Mouse (Mus musculus): ENCODE results near the gene Osbpl11. TPM values are rescaled to one million over a fixed set of nuclear protein-coding genes. Genes with fewer than 3 reads are reported as not detected.
A peak's percentile ranks its signal among the peaks of the same experiment; 100 is the strongest.
"Not testable (repeated sequence)": the region's sequence is repeated elsewhere in the genome, so short reads cannot be mapped to it uniquely, and the experiment has no call there.

Osbpl11 gene
- polyA plus RNA-seq, 1 experiment from 2014 or later = 24.8 TPM

DNA sequence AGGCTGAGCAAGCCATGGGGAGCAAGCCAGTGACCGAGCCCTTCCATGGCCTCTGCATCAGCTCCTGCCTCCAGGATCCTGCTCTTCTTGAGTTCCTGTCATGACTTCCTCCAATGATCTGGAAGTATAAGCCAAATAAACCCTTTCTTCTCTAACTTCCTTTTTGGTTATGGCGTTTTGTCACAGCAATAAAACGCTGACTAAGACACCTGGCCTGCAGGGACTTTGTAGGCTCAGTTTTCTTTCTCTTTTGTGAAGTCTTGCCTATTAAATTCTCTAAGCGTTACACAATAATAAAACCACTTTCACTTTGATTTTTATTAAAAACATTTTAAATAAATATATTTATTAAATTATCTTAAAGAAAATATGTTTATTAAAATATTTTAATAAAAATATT is 7.1 kb upstream of the Osbpl11 start:
- ATAC-seq (no peak), DNase-seq (ENCODE audit: low read depth, low spot score) (no peak)
- ChIA-PET CTCF (no interaction called here), POLR2A (no interaction called here)
- no peaks in the 10 kb centered on the region for H3K27me3 ChIP-seq
- in situ Hi-C loops (cut with MboI; ENCODE audit: low pct_unique_long_range_greater_than_20kb) = no loop called here
- TF ChIP-seq CTCF (IDR thresholded peaks at IDR 0.05) = no peak

- no peak for ATAC-seq
- CTCF ChIA-PET = no interaction called here
Observed at GRCm38 (mm10) chr16:33178278-33179074, 6.4 kb upstream of the Osbpl11 start.

DNA sequence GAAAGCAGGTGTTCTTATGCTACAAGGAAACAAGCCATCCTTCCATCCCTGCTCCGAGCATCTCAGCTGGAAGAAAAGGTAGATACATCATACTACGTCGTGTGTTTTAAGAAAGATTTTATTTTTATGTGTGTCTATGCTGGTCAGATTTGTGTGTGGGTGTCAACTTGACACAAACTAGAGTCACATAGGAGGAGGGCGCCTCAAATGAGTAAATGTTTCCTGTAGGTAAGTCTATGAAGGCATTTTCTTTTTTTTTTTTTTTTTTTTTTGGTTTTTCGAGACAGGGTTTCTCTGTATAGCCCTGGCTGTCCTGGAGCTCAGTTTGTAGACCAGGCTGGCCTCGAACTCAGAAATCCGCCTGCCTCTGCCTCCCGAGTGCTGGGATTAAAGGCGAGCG is 5.6 kb upstream of the Osbpl11 start:
- in situ Hi-C loops (cut with MboI; ENCODE audit: low pct_unique_long_range_greater_than_20kb); CTCF ChIA-PET; DNase-seq (ENCODE audit: low read depth, low spot score); POLR2A ChIA-PET; H3K27me3 ChIP-seq; ATAC-seq: not testable (repeated sequence)

More at GRCm38 (mm10) chr16:33178278-33179074, 6.4 kb upstream of the Osbpl11 start:
- in situ Hi-C loops (cut with MboI; ENCODE audit: low pct_unique_long_range_greater_than_20kb) = no loop called here
- POLR2A ChIA-PET = no interaction called here
- no peak for DNase-seq (ENCODE audit: low read depth, low spot score)
- TF ChIP-seq CTCF (IDR thresholded peaks at IDR 0.05) = no peak
- no peaks in the 10 kb centered on the region for H3K27me3 ChIP-seq

DNA sequence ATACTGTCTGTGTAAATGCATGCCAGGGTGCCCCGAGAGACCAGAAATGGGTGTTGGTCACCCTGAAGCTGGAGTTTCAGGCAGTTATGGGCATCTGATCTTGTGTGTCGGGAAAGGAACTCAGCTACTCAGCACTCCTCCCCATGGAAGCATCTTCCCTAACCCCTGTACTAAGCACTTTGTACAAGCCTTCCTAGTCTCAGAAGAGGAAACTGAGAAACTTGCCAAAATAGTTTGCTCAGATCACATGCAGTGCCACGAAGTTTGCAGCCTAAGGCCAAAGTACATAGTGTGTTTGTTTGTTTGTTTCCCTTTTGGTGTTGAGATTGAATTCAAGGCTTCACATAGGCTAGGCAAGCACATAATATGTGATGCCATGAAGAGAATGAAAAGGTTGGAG is 5.0 kb upstream of the Osbpl11 start:
- ATAC-seq (no peak), DNase-seq (ENCODE audit: low read depth, low spot score) (no peak)
- POLR2A ChIA-PET = interaction anchor here (0.5 kb wide), 1 partner anchor 540 kb away, joined by 3 read pairs; no protein-coding TSS in a partner anchor
- in situ Hi-C loops (cut with MboI; ENCODE audit: low pct_unique_long_range_greater_than_20kb) = no loop called here
- CTCF ChIA-PET = no interaction called here
- H3K27me3 ChIP-seq = no peaks in the 10 kb centered on the region
- TF ChIP-seq CTCF (IDR thresholded peaks at IDR 0.05) = no peak

DNA sequence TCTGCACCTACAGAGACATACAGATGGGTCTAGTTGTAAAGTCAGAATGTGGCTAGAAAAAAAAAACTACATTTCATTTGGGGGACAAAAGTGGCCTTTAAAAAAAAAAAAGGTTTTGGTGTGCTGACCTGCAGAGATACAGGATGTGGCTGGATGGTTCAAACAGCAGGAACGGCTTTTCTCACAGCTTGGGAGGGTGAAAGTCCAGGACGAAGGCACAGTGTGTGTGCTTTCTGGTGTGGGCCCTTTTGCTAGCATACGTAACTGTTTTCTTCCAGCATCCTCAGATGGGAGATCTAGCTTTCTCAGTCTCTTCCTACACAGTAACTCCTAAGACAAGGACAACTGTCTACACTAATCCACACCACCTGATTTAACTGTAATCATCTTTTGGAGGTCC is 4.1 kb upstream of the Osbpl11 start:
- CTCF ChIA-PET = no interaction called here
- no peaks in the 10 kb centered on the region for H3K27me3 ChIP-seq
- DNase-seq (ENCODE audit: low read depth, low spot score) (no peak), ATAC-seq (no peak)
- TF ChIP-seq CTCF (IDR thresholded peaks at IDR 0.05) = no peak
- in situ Hi-C loops (cut with MboI; ENCODE audit: low pct_unique_long_range_greater_than_20kb) = no loop called here
- POLR2A ChIA-PET = interaction anchor here (0.5 kb wide), 1 partner anchor 540 kb away, joined by 3 read pairs; no protein-coding TSS in a partner anchor

DNA sequence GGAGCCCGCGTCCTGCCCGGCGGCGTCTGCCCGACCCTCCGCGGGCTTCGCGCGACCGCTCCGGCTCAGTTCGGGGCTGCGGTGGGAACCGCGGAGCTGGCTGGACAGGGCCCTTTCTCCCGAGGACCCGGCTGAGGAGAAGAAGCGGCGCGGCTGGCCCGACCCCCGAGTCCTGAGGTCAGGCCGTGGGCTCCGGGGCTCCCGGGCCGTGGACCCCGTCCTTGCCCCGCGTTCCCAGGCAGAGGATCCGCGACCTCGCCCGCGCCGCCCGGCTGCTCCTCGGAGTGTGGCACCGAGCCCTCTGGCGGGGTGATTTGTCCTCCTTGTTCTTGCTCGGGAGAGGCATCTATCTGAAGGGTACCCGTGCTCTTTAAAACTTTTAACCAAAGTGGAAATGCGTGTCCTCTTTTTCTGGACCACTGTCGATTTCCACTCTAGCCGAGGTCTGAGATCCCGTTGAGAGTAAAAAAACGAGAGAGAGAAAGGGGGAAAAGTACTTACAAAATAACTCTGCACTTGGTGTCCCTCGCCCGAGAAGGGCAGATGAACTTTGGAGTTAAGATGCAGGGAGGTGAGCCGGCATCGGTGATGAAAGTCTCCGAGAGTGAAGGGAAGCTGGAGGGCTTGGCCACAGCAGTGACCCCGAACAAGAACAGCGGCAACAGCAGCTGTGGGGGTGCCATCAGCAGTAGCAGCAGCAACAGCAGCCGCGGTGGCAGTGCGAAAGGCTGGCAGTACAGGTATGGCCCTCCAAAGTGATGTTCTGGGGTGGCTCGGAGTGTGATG is 583 bp downstream of the Osbpl11 start:
- ATAC-seq (peak; percentile 48), DNase-seq (ENCODE audit: low read depth, low spot score) (no peak)
- H3K27me3 ChIP-seq = no peaks in the 10 kb centered on the region
- ChIA-PET CTCF (interaction anchor here (1.4 to 1.8 kb wide), 3 partner anchors 8 to 30 kb away, joined by 4 to 7 read pairs (median 4); no protein-coding TSS in a partner anchor), POLR2A (no interaction called here)
- in situ Hi-C loops (cut with MboI; ENCODE audit: low pct_unique_long_range_greater_than_20kb) = no loop called here
- TF ChIP-seq CTCF (IDR thresholded peaks at IDR 0.05) = no peak

GRCm38 (mm10) chr16:33186134-33186533 is 1.3 kb downstream of the Osbpl11 start:
- ATAC-seq = no peak
- in situ Hi-C loops (cut with MboI; ENCODE audit: low pct_unique_long_range_greater_than_20kb) = no loop called here
- no peaks in the 10 kb centered on the region for H3K27me3 ChIP-seq
- CTCF ChIA-PET = interaction anchor here (1.4 kb wide), 1 partner anchor 13 kb away, joined by 4 read pairs; no protein-coding TSS in a partner anchor
- POLR2A ChIA-PET = no interaction called here
- TF ChIP-seq CTCF (IDR thresholded peaks at IDR 0.05) = no peak
- DNase-seq (ENCODE audit: low read depth, low spot score) = no peak

GRCm38 (mm10) chr16:33188076-33188475 is 3.2 kb downstream of the Osbpl11 start:
- CTCF ChIA-PET = no interaction called here
- ATAC-seq (no peak), DNase-seq (ENCODE audit: low read depth, low spot score) (no peak)
- no peaks in the 10 kb centered on the region for H3K27me3 ChIP-seq
- in situ Hi-C loops (cut with MboI; ENCODE audit: low pct_unique_long_range_greater_than_20kb) = no loop called here
- no peak for TF ChIP-seq CTCF (IDR thresholded peaks at IDR 0.05)
- POLR2A ChIA-PET = no interaction called here

DNA sequence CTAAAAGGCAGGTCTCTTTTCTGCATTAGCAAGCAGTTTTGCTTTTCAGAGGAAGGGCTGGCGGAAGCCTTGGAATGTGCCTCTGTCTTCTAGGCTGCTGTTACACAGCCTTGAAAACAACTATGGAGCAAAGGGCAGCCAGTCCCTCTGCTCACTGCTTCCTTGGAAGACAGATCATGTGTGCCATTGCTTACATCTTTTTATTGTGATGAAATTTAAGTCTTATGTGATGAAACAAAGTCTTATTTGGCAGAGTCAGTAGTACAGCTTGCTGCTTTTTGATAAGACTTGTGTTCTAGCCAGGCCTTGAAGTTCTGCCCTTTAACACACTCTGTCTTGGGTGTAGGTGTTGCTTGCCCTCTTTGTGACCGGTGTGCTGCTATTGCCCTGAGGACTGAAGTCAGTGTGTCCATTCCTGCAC is 6.8 kb downstream of the Osbpl11 start:
- DNase-seq (ENCODE audit: low read depth, low spot score) (no peak), ATAC-seq (no peak)
- in situ Hi-C loops (cut with MboI; ENCODE audit: low pct_unique_long_range_greater_than_20kb) = no loop called here
- no peaks in the 10 kb centered on the region for H3K27me3 ChIP-seq
- ChIA-PET POLR2A (interaction anchor here (0.6 kb wide), 1 partner anchor 960 kb away, joined by 6 read pairs; no protein-coding TSS in a partner anchor), CTCF (no interaction called here)
- no peak for TF ChIP-seq CTCF (IDR thresholded peaks at IDR 0.05)

DNA sequence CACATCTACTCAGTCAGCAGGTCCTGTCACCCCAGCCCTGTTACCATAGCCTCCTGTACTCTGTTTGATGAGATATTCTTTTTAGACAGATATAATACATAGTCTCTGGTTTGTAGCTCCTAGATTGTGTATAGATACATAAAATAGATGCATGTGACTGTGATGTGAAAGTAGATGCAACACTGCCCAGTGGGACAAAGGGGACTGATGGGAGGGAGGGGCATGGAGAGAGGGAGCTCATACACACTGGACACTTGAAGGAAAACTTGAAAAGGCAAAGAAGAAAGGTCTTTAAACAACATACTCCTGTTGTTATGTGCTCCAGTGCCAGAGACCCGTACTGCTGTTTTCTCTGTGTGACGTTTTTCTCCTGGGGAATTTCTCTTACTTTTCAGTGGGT is 7.4 kb downstream of the Osbpl11 start:
- no peak for DNase-seq (ENCODE audit: low read depth, low spot score)
- in situ Hi-C loops (cut with MboI; ENCODE audit: low pct_unique_long_range_greater_than_20kb) = no loop called here
- POLR2A ChIA-PET = no interaction called here
- no peak for TF ChIP-seq CTCF (IDR thresholded peaks at IDR 0.05)
- no peak for ATAC-seq
- CTCF ChIA-PET = no interaction called here
- no peaks in the 10 kb centered on the region for H3K27me3 ChIP-seq

DNA sequence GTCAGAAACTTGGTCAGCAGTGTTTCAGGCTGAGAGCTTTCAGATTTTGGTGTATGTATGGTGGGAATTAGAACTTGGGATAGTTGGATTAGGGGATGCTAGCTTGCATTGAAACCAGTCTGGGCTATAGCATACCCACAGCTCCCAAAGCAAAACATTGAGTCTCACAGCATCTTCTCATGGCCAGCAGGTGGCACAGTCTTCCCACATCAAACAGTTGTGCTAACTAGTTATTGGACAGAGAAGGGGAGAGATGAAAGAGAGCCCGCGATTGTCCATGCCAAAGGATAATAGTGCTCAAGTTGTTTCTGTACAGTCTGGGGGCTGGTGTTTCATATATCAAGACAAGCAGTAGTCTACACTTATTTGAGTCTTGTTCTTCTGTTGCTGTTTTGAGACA is 8.8 kb downstream of the Osbpl11 start:
- no peaks in the 10 kb centered on the region for H3K27me3 ChIP-seq
- in situ Hi-C loops (cut with MboI; ENCODE audit: low pct_unique_long_range_greater_than_20kb) = no loop called here
- TF ChIP-seq CTCF (IDR thresholded peaks at IDR 0.05) = peak; percentile 77
- POLR2A ChIA-PET = no interaction called here
- DNase-seq (ENCODE audit: low read depth, low spot score) (no peak), ATAC-seq (no peak)
- CTCF ChIA-PET = interaction anchor here (0.6 to 1.7 kb wide), 2 partner anchors 9 to 117 kb away, joined by 3 to 7 read pairs; partner anchors contain the start of gene Osbpl11
